Mouse (Mus musculus) mature B cell (primary cell): ENCODE measurements around the gene Parvb.

Experiments used
- in situ Hi-C: fragments of 300-500 bp; cut with MboI; formaldehyde crosslinking; loops from 2 replicates; pipeline ENCODE4 v1.14.3; 2019

Parvb gene

GRCm38 (mm10) chr15:84324870-84325553 lies 93.2 kb downstream of the Parvb start:
- in situ Hi-C loops = no loop called here

GRCm38 (mm10) chr15:84325736-84326135 lies 93.9 kb downstream of the Parvb start:
- in situ Hi-C loops = no loop called here

GRCm38 (mm10) chr15:84328870-84329269 lies 97.0 kb downstream of the Parvb start:
- in situ Hi-C loops = no loop called here

- in situ Hi-C loops = no loop called here
Measured at GRCm38 (mm10) chr15:84329940-84330339, 98.1 kb downstream of the Parvb start.

DNA sequence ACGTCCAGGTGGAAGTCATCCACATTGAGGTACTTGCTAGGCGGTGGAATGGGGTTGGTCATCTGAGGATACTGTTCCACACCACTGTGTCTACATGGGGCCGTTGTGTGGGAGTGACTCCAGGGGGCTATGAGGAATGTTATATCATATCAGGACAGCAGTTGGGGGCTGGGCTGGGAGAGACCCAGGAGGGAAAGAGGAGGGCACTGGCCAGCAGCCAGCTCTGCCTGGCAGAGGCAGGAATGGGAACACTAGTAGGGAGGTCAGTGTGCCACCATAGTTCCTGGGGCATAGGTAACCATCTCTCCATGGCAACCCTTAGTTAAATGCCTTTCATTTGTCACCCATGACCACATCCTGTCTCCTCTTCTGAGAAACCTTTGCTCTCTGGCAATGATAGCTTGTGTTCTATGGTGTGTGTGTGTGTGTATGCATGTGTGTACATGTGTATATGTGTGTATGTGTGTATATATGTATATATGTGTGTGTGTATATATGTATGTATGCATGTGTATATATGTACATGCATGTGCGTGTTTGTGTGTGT lies 99.3 kb downstream of the Parvb start:
- in situ Hi-C loops = no loop called here

- in situ Hi-C loops = no loop called here
Measured at GRCm38 (mm10) chr15:84336281-84336817, 104.5 kb downstream of the Parvb start.

DNA sequence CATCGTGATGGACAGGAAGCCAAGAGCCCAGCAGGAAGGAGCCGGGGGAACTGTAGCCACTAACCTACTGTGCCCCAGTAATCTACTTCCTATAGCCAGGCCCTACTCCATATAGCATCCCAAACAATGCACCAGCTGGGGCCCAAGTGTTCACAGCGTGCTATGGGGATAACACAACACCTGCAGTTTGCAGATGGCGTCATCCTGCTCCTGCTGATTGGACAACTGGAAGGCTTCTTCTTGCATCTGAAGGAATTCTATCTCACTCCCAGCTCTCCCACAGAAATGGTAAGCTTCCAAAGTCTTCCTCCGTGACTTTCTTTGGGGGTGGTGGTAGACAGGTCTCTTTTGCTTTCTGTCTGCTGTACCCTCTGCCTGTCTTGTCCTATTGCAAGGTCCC lies 105.8 kb downstream of the Parvb start:
- in situ Hi-C loops = no loop called here

DNA sequence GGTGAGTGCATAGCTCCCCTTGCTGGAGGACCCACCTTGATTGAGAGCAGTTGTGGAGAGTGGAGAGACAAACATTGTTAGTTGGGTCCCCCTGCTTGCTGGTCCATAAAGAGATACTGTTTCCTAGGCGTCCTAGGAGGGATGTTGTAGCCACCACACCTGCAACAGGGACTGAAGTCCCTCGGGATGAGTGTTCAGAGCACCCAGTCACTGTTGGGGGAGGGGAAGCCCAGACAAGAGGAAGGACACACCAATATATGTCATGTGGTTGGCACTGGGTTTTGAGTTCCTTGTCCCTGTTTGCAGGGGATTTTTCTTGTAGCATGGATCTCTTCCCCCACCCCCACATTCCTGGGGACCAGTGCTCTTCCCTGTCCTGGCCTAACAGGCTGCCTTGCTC lies 109.1 kb downstream of the Parvb start:
- in situ Hi-C loops = no loop called here

- in situ Hi-C loops = no loop called here
Measured at GRCm38 (mm10) chr15:84348769-84349168, 116.9 kb downstream of the Parvb start.

GRCm38 (mm10) chr15:84349915-84350738 lies 118.3 kb downstream of the Parvb start:
- in situ Hi-C loops = no loop called here

DNA sequence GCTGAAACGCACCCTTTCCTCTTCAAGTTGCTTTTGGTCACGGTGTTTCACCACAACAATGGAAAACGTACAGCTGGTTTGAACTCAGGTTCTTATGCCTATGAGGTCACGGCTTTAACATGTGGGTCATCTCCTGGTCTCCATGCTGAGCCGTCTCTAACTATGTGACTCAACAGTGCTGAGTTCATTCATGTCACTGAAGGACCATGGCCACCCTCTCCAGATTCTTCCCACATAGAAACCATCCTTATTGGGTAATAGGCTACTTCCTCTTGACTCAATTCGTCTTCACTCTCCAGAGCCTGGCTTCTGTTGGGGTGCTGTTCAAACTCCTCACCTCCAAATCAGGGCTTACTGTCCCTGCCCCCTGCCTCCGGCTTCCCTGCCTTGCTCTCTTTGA lies 119.5 kb downstream of the Parvb start:
- in situ Hi-C loops = no loop called here

DNA sequence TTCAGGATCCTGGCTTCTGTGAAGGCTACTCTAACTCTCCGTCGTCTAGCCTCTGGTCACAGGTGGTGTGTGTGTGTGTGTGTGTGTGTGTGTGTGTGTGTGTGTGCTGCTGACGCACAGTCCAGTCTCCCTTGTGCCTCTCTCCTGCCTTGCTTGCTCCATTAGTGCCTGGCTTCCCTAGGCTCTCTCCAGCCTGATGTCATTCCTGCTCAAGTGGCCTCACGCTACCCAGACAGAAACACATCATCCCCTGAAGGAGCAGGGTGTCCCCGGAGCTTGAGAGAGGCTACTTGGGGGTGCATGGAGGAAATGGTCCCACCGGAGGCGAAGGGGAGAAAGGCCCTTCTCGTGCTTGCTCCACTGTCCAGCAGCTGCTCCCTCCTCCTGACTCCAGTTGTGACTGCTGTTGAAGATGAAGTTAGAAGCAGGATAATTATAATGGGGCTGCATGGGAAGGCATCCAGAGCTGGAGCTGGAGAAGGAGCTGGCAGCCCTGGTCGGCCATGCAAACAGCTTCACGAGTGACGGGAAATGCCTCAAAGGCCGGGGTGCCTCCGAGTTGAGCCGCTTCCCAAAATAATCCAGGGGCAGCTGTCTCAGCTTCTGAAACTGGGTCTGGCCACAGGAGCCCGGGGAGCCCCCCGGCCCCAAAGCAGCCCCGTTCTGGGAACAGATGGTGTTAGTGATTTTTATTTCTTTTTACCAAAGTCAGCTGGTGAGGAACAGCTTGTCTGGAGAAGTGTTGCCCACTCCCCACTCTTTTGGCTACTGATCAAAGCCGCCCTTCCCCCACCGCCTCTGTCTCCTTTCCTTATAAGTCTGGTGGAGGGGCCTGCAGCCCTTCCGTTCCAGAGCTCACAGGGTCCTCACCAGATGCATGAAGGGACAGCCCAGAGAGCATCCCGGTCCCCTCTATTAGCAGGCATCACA lies 120.3 kb downstream of the Parvb start:
- in situ Hi-C loops = no loop called here

- in situ Hi-C loops = no loop called here
Measured at GRCm38 (mm10) chr15:84355081-84355480, 123.2 kb downstream of the Parvb start.

DNA sequence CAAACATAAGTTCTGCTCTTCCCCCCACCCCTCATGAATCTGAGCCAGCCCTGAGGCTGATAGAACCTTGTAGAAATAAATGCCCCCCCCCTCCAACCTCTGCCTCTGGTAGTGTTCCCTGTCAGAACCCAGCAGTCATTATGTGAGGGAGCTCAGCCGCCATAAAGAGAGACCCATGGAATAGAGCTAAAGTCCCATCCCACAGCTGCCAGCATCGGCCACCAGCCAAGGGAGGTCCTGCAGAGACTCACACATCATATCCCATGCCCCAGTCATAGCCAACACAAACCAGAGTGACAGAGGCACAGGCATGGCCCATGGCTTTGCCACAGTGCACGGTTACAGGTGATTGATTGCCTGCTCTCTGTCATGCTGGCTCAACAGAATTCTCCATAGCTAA lies 132.9 kb downstream of the Parvb start:
- in situ Hi-C loops = no loop called here
